Mouse (Mus musculus) 3134 (cell line): ENCODE results near the gene Fam151a.
"Not testable (repeated sequence)": the region's sequence is repeated elsewhere in the genome, so short reads cannot be mapped to it uniquely, and the experiment has no call there.

Source experiments
- DNase-seq: peaks from one replicate; pipeline ENCODE4 v3.0.0-alpha.2; 2011; ENCODE audit warnings: low spot score; ENCODE audit not compliant: insufficient read length; ENCODE audit errors: extremely low read depth

Fam151a gene

DNA sequence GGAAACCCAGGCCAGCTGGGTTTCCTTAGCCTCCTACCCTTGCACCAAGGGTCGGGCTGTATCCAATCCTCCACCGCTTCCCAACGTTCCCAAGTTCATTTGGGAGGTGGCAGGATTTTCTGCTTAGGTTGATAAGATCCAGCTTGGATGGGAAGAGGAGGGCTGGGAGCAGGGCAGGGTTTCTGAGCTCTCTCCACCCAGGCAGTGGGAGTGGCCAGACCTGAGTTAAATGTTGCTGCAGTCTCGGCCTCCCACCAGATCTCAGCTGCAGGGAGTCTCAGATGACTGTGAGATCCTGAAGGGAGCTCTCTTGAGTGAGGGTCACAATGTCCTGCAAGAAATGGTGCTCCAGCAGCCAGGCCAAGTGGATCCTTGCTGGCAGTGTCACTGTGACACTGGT, at the start of gene Fam151a:
Gene Fam151a (plus strand): TSS at position 254 of the 400 bp plus-strand sequence.
- no peak for DNase-seq

DNA sequence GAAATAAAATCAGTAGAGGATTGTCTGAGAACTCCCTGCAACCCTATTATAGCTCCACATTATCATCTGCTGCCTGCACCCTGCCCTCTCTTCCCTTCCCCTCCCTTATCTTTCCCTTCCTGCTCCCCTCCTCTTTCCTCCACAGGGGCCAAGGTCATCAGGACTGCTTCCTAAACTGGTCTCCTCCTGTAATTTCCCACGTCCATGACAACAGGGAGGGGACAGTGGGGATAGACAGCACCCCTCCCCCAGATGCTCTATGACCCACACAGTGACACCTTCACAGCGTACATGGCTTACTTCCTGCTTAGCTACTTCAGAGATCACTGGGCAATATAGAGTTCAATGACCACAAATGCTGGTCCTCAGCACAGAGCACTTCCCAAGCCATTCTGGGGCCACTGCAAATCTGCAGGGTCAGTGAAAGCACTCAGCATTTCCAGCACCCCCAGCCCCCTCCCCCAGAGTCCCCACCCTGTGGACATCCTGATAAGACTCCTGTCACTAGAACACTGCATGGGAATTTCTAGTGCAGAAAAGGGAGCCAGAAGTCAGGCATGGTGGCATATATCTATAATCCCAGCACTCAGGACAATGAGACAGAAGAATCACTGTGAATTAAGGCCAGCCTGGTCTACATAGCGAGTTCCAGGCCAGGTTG, 44.9 kb upstream of the Fam151a start:
- DNase-seq: no peak

DNA sequence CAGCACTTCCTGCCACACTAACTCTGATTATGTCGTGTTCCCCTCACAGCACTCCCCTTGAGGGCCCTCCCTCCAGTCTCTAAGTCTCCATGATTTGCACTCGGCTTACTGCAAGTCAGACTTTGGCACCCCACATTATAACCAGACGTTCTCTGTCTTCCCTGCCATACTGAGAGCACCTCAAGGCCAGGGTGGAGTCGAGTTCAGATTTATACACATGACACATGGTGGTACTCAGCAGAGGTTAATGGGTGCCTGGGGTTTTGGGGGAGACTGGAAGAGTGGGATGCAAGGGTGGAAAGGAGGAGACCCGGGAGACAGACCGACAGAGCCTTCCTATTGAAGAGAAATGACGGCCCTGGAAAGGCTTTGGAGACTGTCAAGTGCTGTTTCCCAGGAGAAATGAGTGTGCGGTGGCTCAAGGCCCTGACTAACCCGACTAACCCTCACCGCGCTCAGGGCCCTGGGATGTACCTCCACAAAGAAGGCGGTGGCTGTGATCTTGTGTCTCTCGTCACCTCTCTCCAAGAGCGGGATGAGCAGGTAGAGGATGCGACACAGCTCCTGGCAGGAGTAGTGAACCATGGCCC, 39.8 kb upstream of the Fam151a start:
- DNase-seq: peak; percentile 51

DNA sequence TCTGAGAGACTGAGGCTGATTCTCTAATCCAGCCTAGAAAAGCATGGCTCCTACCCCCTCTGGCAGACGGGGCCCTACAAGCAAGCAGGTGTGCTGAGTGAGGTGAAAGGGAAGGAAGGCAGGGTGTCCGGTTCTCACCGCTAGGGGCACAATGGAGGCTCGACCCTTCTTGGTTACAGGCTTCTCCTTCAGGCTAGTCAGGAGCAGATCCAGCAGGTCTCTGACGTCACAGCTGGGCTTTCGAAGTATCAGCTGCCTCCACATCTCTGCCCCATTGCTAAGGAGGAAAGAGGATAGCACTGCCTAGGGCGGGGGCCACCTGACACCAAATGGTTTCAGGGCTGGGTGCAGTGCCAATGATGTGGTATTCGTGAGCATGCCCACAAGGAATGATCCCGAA, 33.7 kb upstream of the Fam151a start:
- no peak for DNase-seq

DNA sequence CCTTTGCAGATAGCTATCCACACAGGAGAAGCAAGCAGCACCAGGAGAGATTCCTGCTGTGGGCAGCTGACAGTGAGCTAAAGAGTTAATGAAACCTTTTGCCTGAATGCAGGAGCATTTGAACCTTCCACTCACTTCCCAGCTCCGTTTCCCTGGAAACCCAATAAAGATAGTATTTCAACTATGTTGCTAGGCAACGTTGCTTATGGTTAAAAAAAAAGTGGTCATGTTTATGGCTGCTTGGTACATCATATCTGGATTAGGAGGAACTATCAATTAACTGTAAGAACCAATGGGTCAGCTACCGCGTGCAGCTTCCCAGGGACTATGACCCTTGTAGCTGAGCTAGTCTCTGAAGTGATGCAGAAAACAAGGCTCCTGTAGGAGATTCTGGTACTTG, 32.9 kb upstream of the Fam151a start:
- DNase-seq: no peak

DNA sequence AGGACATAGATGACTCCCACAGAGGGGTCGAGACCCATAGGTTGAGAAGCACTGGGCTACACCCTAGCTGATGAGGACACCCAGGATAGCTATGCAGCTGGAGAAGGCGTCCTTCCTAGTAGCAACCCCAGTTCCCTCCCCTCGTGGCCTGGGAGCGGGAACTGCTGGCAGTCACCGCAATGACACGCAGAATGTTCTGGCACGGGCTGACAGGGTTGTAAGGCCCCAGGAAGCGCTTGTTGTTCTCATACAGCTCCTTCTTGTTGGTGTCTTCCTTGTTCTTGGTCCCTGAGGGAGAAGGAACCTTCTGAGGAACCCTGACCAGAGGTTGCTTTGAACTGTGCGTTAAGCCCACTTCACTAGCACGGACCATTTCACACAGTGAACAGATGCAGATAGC, 29.7 kb upstream of the Fam151a start:
- no peak for DNase-seq

DNA sequence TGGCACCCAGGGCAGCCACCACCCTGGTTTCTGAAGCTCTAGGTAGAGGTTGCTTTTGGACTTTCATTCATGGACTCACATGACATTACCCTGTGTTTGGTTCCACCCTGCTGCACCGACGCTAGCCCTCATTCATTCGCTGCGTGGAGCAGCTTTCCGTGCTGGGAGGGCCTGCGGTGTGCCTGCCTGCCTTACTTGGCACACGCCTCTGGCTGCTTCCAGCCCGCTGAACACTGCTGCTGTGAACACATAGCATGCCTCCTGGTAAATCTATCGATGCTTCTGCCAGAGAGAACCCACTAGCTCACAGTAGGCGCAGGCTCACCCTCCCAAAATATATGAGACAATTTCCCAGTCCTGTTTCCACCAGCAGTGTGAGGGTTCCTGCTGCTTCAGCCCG, 29.3 kb upstream of the Fam151a start:
- no peak for DNase-seq

DNA sequence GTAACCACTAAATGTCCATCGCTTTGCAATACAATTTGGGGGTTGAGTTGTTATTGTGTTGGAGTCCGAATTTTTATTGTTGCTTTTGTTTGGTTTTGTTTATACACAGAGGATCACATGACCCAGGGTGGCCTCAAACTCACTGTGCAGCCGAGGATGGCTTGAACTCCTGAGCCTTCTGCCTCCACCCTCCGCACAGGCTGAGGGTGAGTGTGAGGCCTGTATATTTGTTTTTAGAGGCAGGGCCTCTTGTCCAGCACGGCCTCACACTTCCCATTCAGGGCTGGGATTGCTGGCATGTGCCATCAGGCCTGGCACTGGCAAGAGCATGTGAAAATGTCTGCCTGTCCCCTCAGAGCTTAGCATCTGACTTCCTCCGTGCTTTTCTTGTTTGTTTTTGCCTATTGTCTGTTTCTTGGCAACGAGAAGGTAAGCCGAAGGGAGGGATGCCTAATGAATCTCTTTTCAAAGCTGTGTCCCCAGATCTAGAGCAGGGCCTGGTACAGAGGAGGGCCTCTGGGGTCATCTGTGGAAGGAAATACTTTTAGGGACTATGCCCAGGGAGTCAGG, 28.5 kb upstream of the Fam151a start:
- DNase-seq: no peak

DNA sequence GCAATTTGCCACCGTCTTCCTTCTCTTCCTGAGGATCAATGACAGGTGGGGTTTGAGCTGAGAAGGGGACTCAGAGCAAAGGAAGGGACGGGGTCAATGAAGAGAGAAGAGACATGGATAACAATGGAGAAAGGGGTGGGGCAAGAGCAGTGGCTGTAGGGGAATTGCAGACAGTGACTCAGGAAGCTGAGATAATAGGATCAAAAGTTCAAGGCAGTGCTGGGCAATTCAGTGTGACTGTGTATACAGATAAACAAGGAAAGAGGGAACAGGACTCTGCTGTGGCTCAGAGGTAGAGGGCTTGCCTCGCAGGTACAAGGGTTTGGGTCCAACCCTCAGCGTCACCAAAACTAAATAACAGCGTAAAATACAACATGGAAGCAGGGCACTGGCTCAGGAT, 25.7 kb upstream of the Fam151a start:
- no peak for DNase-seq

DNA sequence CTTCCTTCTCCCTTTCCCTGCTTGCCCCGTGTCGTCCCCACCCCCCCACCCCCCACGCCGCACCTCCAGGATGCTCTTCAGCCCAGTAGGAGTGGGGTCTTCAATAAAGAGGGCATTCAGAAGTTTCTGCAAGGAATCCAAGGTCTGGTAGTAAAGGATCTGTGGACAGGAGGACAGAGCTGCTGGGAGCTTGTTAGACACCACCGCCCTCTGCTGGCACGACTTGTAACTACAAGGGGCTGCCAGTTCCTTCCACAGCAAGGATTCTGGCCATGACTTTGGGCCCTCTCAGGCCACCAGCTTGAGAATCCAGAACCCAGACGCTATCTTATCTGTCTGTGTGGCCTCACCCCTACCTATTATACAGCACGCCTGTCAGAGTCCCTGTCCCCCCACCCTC, 25.3 kb upstream of the Fam151a start:
- DNase-seq: peak; percentile 40

DNA sequence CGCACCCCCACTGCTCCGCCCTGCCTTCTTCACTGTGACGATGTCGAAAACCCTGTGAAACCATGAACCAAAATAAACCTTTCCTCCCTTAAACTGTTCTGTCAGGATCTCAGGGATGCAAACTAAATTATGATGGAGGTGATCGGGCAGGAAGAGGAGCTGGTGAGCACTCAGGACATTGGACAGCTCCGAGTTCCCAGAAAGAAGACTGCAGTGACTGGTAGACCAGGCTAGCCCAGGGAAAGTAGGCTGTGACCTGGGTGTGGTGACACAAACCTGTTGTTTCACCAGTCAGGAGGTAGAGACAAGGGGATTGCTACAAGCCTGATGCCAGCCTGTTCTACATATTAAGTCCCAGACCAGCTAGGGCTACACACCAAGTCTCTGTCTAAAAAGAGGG, 20.1 kb upstream of the Fam151a start:
- no peak for DNase-seq

DNA sequence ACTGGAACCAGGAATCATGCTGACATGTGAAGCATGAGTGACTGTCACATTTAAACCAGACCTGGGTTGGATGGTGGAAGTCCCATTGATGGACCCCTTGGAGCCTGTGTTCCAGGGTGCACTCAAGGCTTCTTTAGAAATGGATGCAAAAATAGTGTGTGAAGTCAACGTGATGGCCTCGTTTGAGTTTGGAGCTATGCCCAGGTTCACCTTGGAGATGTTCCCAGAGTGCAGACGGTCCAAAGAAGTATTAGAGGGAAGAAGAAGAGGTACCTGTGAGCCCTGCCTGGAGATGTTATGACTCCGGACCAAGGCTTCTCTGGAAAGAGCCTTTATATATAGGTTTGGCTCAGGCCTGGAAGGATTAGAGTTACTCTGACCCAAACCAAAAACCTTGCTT, 13.1 kb upstream of the Fam151a start:
- no peak for DNase-seq

DNA sequence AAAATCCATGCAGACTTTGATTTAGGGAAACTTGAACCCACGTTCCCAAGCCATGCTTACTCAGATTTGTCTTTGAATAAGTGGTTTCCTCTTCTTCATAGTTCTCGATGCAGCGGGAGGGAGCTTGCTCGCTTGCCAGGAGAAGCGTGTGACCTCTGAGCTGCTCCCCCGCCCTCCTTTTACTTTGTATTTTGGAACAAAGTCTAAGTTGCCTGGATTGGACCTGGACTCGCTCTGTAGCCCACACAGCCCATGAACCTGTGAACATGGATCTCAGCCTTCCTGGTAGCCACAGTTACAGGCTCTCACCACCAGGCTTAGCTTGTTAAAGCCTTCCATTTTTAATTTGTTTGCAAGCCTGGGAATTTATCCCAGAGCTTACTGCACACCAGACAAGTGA, 2.9 kb upstream of the Fam151a start, which contains the start of gene Mroh7:
Gene Mroh7 (minus strand): TSS at position 112 of the 400 bp plus-strand sequence.
- no peak for DNase-seq

DNA sequence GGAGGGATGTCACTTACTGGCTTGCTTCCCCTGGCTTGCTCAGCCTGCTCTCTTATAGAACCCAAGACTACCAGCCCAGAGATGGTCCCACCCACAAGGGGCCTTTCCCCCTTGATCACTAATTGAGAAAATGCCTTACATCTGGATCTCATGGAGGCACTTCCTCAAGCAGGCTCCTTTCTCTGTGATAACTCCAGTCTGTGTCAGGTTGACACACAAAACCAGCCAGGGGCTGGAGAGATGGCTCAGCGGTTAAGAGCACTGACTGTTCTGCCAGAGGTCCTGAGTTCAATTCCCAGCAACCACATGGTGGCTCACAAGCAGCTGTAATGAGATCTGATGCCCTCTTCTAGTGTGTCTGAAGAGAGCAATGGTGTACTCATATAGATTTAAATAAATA, 3.2 kb downstream of the Fam151a start:
- DNase-seq: not testable (repeated sequence)

DNA sequence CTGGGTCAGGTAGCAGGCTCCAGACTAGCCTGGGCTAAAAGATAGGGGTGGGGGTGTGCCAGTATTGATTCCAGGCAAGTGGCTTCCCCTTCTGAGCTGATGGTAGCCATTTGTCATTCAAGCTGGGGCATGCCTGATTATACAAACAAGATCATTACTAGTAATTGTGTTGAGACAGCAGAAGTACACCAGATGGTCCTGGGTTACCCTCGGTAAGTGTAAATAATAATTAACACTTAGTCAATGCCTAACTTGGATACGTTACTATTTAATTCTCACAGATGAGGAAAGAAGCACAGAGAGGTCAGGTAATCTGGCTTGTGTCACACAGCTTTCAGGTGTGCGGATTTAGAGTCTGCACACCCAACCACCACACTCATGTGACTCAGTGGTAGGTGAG, 4.2 kb downstream of the Fam151a start:
- DNase-seq: no peak

DNA sequence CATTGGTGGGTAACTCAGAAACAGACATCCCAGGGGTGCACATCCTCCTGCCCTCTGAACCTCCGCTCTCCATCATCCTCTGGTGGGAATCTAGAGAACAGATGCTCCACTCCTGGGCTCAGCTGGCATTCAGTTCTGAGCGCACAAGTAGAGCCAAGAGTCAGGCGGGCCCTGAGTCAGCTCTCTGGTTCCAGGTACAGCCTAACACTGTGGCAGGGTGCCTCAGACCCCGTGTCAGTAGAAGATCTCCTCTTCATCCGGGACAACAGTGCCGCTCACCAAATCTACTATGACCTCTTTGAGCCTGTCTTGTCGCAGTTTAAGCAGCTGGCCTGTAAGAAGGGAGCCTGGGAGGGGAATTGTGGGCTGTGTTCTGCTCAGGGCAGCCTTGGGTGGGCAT, 12.2 kb downstream of the Fam151a start:
- DNase-seq: no peak

DNA sequence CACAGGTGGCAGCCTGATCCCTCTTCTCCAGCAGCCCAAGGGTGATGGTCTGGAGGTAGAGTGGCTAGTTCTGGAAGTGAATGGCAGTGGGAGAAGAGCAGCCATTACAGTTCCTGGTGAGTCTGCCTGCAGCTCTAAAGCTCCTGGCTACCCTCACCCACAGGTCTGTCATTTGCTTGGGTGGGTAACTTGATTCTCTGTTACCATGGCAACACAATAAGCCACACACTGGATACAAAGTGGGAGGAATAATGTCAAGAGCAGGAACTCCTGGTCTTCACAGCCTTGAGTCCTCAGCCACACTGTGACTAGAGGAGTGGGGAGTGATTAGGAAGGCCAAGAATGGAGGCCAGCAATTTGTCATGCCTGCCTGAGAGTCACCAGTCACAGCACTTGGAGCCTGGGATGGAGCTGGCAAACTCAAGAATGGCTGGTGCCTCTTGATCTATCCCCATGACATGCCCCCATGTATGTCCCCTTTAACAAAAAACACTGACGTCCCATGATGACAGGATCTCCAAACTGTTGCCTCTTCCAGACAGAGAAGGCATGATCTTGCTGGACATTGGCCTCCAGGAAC, 13.4 kb downstream of the Fam151a start:
- DNase-seq: no peak

DNA sequence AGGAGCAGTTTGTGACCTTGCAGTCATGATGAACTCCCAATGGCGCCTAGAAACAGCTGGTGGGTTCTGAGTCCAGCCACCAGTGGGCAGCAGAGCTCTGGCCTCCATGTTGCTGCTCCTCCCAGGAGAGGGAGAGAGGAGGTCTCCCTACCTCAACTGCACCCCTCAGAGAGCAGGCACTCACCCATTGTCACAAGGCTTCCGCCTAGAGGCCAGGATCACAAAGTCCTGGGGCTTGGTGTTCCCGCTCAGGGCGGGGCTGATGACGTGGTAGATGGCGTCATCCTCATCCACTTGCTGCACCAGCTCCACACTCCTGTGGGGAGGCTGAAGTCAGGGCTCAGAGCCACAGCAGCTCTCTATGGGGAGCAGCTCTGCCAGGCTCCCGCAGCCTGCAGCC, 16.0 kb downstream of the Fam151a start:
- DNase-seq: peak; percentile 51

DNA sequence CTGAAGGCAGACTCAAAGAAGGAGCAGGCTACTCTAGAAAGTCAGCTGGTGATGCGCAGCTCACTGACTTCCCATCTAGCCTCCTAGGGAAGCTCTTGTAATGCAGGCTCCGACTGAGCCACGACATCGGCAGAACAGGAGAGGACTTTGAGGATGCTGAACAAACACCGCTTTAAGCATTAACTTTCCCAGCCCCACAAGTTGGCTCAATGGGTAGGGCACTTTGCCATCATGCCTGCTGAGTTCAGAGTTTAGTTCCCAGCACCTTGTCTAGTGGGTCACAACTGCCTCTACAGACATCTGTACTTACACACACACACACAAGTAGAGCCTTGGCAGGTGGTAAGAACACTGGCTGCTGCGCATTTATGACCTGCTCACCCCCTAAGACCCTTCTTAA, 18.0 kb downstream of the Fam151a start:
- no peak for DNase-seq

DNA sequence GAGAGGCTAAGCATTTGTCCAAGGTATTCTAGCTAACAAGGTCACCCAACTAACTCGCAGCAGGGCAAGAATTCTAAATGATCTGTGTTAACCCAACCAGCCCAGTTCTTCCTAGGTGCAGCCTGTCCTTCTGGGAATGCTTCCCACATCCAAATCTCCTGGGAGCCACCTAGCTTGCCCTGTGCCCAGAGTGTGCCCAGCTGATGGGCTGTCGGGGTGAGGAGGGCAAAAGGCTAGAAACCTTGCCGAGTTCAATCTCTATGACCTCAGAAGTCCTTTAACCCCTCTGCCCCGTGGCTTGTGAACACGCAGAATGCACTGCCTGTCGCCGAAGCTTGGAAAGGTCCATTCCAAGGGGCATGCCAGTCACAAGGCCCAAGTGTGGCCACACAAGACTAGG, 30.5 kb downstream of the Fam151a start:
- DNase-seq: no peak

DNA sequence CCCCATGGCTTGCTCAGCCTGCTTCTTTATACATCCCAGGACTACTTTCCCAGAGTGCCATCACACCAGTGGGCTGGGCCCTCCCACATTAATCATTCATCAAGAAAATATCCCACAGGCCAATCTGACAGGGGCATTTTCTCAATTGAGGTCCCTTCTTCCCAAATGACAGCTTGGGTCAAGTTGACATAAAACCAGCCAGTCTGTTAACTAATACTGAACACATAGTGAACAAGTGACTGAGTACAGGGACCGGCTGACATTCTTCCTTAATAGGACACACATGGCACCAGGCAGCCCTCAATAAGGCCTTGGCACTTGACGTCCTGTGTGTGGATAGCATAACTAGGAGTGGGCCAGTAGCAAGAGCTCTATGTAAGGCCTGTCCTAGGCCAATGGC, 35.6 kb downstream of the Fam151a start:
- DNase-seq: no peak

DNA sequence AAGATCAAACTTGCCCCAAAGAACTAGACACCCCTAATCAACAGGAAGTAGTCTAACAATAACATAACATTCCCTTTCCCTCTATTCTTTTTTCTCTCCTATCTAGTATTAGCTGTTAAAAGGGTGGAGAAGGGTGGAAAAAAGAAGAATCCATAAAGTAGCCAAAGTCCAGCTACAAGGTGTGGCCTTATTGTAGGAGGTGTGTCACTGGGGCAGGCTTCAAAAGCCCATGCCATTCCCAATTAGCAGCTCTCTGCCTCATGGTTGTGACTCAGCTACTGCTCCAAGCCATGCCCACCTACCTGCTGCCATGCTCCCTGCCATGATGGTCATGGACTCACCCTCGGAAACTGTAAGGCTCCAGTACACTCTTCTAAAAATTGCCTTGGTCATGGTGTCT, 38.9 kb downstream of the Fam151a start:
- DNase-seq: no peak
